Mouse (Mus musculus): ENCODE results near the gene Rel. TPM values are rescaled to one million over a fixed set of nuclear protein-coding genes. Genes with fewer than 3 reads are reported as not detected.

The Rel gene
- polyA plus RNA-seq, 1 experiment from 2014 or later, result 0.78 TPM

GRCm38 (mm10) chr11:23762635-23763034 is 8.1 kb downstream of the Rel start:
- Histone ChIP-seq H3K4me3 (ENCODE audit: low read depth, low read length) (no peak overlapping the region), H3K4me2 (replicated peaks; ENCODE audit: low read depth) (no peak overlapping the region), H3K27ac (replicated peaks) (no peak overlapping the region), H3K9me3 (ENCODE audit: control insufficient read depth, low read length) (no peaks in the 10 kb centered on the region), H3K9ac (ENCODE audit: low read length) (no peak overlapping the region), H3K36me3 (ENCODE audit: control insufficient read depth, insufficient read depth, low read length) (no peaks in the 10 kb centered on the region), H3K27me3 (ENCODE audit: control insufficient read depth, insufficient read depth, low read length) (no peaks in the 10 kb centered on the region), H3K4me1 (replicated peaks; ENCODE audit: control insufficient read depth, insufficient read depth) (no peaks in the 10 kb centered on the region)
- no peak for ATAC-seq (ENCODE audit: low FRiP score, low TSS enrichment)
- no peak for TF ChIP-seq EP300 (optimal IDR thresholded peaks at IDR 0.05)
- no peak for TF ChIP-seq CTCF (IDR thresholded peaks at IDR 0.05; ENCODE audit: low read depth)
- WGBS, result 87% methylated on average over 2 of the region's 2 CpGs
- no peak for DNase-seq (ENCODE audit: low spot score)

GRCm38 (mm10) chr11:23758218-23758617 is 12.6 kb downstream of the Rel start:
- H3K27me3 ChIP-seq (ENCODE audit: control insufficient read depth, insufficient read depth, low read length), result no peaks in the 10 kb centered on the region
- no peaks in the 10 kb centered on the region for H3K36me3 ChIP-seq (ENCODE audit: control insufficient read depth, insufficient read depth, low read length)
- DNase-seq (ENCODE audit: low spot score) (no peak), ATAC-seq (ENCODE audit: low FRiP score, low TSS enrichment) (no peak)
- H3K9me3 ChIP-seq (ENCODE audit: control insufficient read depth, low read length), result no peaks in the 10 kb centered on the region
- H3K4me3 ChIP-seq (ENCODE audit: low read depth, low read length), result no peak overlapping the region
- H3K4me2 ChIP-seq (replicated peaks; ENCODE audit: low read depth), result no peak overlapping the region
- TF ChIP-seq EP300 (optimal IDR thresholded peaks at IDR 0.05), result no peak
- no peak overlapping the region for H3K27ac ChIP-seq (replicated peaks)
- no peak overlapping the region for H3K9ac ChIP-seq (ENCODE audit: low read length)
- WGBS, result 79% methylated on average over 2 of the region's 2 CpGs
- no peaks in the 10 kb centered on the region for H3K4me1 ChIP-seq (replicated peaks; ENCODE audit: control insufficient read depth, insufficient read depth)

GRCm38 (mm10) chr11:23754329-23754728 is 16.4 kb downstream of the Rel start:
- no peak for TF ChIP-seq CTCF (IDR thresholded peaks at IDR 0.05; ENCODE audit: low read depth)
- no peak for TF ChIP-seq EP300 (optimal IDR thresholded peaks at IDR 0.05)
- no peaks in the 10 kb centered on the region for H3K36me3 ChIP-seq (ENCODE audit: control insufficient read depth, insufficient read depth, low read length)
- H3K27ac ChIP-seq (replicated peaks), result no peak overlapping the region
- no peak overlapping the region for H3K4me3 ChIP-seq (ENCODE audit: low read depth, low read length)
- ATAC-seq (ENCODE audit: low FRiP score, low TSS enrichment), result 0 out of 2 replicates have a peak, but pooled peaks have one; percentile 56
- DNase-seq (ENCODE audit: low spot score), result no peak
- no peak overlapping the region for H3K4me2 ChIP-seq (replicated peaks; ENCODE audit: low read depth)
- no peaks in the 10 kb centered on the region for H3K27me3 ChIP-seq (ENCODE audit: control insufficient read depth, insufficient read depth, low read length)
- H3K9ac ChIP-seq (ENCODE audit: low read length), result no peak overlapping the region
- no peaks in the 10 kb centered on the region for H3K4me1 ChIP-seq (replicated peaks; ENCODE audit: control insufficient read depth, insufficient read depth)
- H3K9me3 ChIP-seq (ENCODE audit: control insufficient read depth, low read length), result no peaks in the 10 kb centered on the region

GRCm38 (mm10) chr11:23753136-23753710 is 17.5 kb downstream of the Rel start:
- no peak for TF ChIP-seq EP300 (optimal IDR thresholded peaks at IDR 0.05)
- no peak for TF ChIP-seq CTCF (IDR thresholded peaks at IDR 0.05; ENCODE audit: low read depth)
- Histone ChIP-seq H3K4me2 (replicated peaks; ENCODE audit: low read depth) (no peak overlapping the region), H3K4me1 (replicated peaks; ENCODE audit: control insufficient read depth, insufficient read depth) (no peaks in the 10 kb centered on the region), H3K36me3 (ENCODE audit: control insufficient read depth, insufficient read depth, low read length) (no peaks in the 10 kb centered on the region), H3K4me3 (ENCODE audit: low read depth, low read length) (no peak overlapping the region), H3K27me3 (ENCODE audit: control insufficient read depth, insufficient read depth, low read length) (no peaks in the 10 kb centered on the region), H3K27ac (replicated peaks) (no peak overlapping the region), H3K9ac (ENCODE audit: low read length) (no peak overlapping the region), H3K9me3 (ENCODE audit: control insufficient read depth, low read length) (no peaks in the 10 kb centered on the region)
- WGBS, result 73% methylated on average over 1 of the region's 1 CpGs
- DNase-seq (ENCODE audit: low spot score), result no peak
- no peak for ATAC-seq (ENCODE audit: low FRiP score, low TSS enrichment)

GRCm38 (mm10) chr11:23746102-23746501 is 24.7 kb downstream of the Rel start:
- DNase-seq (ENCODE audit: low spot score) (peak; percentile 26), ATAC-seq (ENCODE audit: low FRiP score, low TSS enrichment) (peak; percentile 54; the same call in 1 of the 2 replicates)
- WGBS, result 68% methylated on average over 4 of the region's 4 CpGs
- Histone ChIP-seq H3K9me3 (ENCODE audit: control insufficient read depth, low read length) (no peaks in the 10 kb centered on the region), H3K4me3 (ENCODE audit: low read depth, low read length) (no peak overlapping the region), H3K36me3 (ENCODE audit: control insufficient read depth, insufficient read depth, low read length) (peaks cover 6% of the 10 kb centered on the region; the same call in 1 of the 2 replicates), H3K4me2 (replicated peaks; ENCODE audit: low read depth) (no peak overlapping the region), H3K9ac (ENCODE audit: low read length) (no peak overlapping the region), H3K27ac (replicated peaks) (0 out of 2 replicates have a peak overlapping the region, but pooled peaks have one; percentile 13), H3K27me3 (ENCODE audit: control insufficient read depth, insufficient read depth, low read length) (no peaks in the 10 kb centered on the region), H3K4me1 (replicated peaks; ENCODE audit: control insufficient read depth, insufficient read depth) (no peaks in the 10 kb centered on the region)
- TF ChIP-seq EP300 (optimal IDR thresholded peaks at IDR 0.05) (no peak), CTCF (IDR thresholded peaks at IDR 0.05; ENCODE audit: low read depth) (no peak)

GRCm38 (mm10) chr11:23744352-23744751 is 26.4 kb downstream of the Rel start:
- Histone ChIP-seq H3K4me2 (replicated peaks; ENCODE audit: low read depth) (no peak overlapping the region), H3K27me3 (ENCODE audit: control insufficient read depth, insufficient read depth, low read length) (no peaks in the 10 kb centered on the region), H3K4me3 (ENCODE audit: low read depth, low read length) (no peak overlapping the region), H3K27ac (replicated peaks) (no peak overlapping the region), H3K4me1 (replicated peaks; ENCODE audit: control insufficient read depth, insufficient read depth) (no peaks in the 10 kb centered on the region), H3K36me3 (ENCODE audit: control insufficient read depth, insufficient read depth, low read length) (peaks cover 6% of the 10 kb centered on the region; the same call in 1 of the 2 replicates), H3K9me3 (ENCODE audit: control insufficient read depth, low read length) (no peaks in the 10 kb centered on the region), H3K9ac (ENCODE audit: low read length) (no peak overlapping the region)
- no peak for ATAC-seq (ENCODE audit: low FRiP score, low TSS enrichment)
- DNase-seq (ENCODE audit: low spot score), result no peak
- TF ChIP-seq CTCF (IDR thresholded peaks at IDR 0.05; ENCODE audit: low read depth), result no peak
- no peak for TF ChIP-seq EP300 (optimal IDR thresholded peaks at IDR 0.05)
- WGBS, result 89% methylated on average over 3 of the region's 3 CpGs

All from stomach, postnatal 0 days (tissue).